Mouse (Mus musculus): Measurements from ENCODE around the gene Asb18.

Asb18 gene

DNA sequence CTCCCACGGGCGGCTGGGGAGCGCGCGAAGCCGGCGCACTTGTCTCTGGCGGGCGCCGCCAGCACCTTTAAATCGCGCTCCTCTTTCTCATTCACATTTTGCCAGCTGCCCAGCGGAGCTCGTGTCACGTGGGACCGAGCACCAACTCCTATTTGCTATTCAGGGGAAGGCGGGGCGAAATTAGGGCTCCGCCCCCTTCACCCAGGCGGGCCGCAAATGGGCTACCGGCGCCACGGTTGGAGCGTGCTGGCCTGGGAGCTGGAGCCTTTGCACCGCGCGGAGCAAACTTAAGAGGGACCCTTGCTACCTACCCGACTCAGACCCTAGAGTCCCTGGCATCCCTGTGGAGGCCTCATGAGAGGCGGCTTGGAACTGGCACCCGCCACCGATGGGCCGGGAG is 83.3 kb downstream of the Asb18 start, which contains the start of gene Gbx2:
Gbx2 (minus strand) TSS at position 60 of the 400 bp plus-strand sequence.
- DNase-seq, result peak; percentile 51

DNA sequence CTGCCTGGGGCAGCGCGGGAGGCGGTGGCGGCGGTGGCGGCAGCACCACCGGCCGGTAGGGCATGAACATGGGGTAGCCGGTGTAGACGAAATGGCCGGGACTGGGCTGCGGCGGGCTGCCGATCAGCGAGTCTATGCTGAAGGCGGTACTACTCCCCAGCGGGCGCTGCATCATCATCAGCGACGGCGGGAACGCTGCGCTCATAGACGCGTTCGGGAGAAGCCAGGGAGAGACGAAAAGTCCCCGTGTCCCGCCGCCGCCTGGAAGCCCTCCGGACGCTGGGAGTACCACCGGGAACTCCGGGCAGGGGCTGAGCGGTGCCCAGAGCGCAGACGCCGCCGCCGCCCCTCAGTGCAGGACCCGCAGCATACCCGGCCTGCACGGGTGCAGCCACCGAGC is 83.9 kb downstream of the Asb18 start:
- DNase-seq, result no peak

DNA sequence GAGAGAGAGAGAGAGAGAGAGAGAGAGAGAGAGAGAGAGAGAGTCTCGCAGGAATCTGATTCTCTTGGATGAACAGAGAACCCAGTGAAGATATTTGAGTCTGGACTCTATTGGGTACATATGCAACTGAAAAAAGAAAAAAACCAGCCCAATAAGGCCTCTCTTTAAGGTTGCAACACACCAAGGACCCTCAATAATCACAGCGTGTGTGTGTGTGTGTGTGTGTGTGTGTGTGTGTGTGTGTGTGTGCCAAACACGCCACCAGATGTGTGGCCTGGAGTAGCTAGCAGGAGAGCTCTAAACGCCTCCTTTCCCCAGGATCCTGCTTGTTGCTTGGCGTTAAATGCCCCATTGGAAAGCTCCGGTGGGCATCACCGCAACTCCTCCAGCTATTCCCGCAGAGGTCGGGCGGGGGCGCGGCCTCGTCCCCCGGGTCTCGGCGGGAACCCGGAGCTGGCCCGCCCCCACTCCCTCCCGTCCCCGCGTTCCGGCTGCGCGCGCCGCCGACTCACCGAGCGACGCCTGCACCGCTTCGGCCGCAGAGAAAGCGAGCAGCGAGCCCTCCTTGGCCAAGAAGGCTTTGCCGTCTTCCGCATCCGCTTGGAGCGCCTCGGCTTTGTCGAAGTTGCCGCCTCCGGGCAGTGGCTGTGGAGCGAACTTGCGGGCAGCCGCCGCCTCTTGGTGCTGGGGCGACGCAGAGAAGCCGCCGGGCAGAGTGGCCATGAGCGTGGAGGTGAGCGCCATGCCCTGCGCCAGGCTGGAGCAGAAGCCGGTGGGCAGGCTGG is 84.6 kb downstream of the Asb18 start:
- DNase-seq, result peak; percentile 23

DNA sequence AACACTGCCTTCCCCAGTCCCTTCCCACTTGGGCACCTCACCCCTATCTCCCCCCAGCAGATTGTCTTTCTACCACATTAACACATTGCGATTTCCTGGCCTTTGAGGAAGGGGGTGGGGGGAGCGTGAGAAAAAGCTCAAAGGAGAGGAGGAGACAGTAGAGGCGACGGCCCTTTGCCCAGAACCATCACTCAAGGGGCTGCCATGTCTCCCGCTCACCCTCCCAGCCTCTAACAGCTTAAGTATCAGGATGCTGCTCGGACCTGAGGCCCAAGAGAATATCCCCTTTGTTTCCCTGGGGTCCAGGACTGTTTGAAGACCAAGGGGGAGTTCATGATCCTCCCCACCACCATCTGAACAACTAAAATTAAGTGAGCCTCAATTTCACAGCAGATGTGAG is 85.3 kb downstream of the Asb18 start:
- DNase-seq, result no peak

DNA sequence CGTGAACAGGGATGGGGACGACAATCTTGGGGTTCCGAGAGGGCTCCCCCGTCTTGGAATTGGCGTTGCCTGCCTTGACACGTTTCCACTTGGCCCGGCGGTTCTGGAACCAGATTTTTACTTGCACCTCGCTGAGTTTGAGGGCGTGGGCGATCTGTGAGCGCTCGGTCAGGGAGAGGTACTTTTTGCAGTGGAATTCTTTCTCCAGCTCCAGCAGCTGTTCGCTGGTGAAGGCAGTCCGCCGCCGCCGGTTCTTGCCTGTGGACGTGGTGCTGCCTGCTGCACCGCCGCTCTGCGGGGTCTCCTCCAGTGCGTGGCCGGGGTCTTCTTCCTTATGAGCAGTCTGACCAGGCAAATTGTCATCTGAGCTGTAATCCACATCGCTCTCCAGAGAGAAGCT is 85.8 kb downstream of the Asb18 start:
- DNase-seq, result no peak

DNA sequence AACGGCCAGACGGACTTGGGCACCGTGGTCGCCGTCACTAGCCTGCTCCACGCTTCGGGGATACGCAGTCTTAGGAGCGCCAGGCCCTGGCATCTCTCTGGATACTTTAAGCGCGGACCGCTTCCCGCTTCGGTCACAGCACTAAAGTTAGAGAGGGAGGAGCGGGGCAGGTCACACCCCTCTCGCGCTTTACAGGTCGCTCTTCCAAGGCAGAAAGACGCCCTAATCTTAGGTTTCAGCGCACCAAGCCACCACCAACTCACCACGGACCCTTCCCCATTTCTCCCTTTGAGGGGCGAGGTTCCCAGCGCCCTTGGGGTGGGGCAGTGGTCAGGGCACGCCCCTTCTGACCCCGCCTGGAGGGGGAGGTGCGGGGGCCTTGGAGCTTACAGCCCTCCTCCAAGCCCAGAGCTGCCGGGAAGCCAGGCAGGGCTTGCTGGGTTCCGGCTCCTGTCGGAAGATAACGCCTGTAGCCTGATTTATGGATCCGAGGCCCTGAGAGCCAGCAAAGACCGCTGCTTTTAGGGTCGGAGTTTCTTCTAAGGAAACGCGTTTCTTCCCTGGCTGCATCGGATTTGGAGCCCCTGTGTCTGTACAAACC is 87.3 kb downstream of the Asb18 start:
- no peak for DNase-seq

DNA sequence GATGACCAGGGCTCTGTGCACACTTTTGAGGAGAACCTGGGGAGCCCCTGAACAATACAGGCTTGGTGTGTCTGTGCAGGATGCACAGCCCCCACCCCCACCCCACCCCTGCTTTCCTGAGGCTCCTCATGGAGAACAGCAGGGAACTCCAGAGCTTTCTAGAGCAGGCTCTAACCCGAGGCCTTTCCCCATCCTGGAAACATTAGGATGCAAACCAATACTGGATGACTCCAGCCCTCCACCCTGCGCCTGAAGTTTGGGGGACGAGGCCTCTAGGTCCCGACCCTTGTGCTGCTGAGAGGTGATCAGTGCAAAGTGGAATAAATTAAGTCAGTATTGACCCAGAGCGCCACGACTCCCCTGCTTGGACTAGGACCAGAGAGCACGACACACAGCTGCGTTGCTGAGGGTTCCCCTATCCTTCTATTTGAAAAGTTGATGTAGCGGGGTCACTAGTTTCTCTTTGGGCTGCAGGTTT is 87.8 kb downstream of the Asb18 start:
- no peak for DNase-seq

DNA sequence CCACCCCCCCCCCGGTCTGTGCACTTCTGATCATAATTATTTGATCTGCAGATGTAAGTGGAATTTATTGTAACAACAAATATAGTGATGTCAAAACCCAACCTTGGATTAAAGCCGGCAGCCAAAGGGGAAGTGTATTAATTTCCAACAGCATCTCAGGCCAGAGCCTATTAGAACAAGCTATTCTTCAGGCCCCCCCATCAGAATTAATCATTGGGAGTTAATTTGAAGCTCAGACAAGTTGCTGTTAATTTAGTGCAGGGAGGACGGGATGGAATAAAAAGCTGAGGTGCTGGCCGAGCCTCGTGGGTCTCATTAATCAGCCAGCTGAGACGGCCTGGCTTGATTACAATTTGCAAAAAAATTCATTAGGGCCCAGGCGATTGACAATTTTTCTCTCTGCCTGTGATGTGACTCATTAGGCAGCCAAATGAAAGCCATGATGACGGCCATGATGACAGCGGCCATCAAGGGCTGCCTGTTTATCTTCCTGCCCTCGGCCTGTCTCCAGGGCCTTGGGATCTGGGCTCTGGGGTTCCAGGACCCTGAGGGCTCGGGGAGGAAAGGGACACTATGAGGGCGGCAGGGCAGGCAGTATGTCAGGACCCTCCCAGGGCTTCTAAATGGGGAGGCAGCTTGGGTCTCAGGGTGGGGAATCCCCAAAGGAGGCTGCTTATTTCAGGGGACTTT is 88.8 kb downstream of the Asb18 start:
- no peak for DNase-seq

DNA sequence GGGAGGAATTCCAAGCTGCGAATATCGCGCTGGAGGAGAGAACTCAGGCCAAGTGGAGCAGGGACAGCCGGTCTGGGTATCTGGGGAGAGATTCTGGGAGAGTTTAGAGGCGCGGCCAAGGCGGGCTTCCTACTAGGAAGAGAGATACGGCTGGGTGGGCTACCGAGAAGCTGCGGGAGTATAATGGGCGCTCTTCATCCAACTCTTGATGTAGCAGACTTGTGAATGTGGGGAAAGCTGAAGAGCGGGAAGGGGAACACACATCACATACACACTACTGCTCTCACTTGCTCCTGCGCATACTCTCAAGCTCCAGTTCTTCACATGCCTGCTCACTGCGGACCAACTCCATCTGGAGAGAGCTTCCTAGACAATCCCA is 90.8 kb downstream of the Asb18 start:
- DNase-seq, result no peak

DNA sequence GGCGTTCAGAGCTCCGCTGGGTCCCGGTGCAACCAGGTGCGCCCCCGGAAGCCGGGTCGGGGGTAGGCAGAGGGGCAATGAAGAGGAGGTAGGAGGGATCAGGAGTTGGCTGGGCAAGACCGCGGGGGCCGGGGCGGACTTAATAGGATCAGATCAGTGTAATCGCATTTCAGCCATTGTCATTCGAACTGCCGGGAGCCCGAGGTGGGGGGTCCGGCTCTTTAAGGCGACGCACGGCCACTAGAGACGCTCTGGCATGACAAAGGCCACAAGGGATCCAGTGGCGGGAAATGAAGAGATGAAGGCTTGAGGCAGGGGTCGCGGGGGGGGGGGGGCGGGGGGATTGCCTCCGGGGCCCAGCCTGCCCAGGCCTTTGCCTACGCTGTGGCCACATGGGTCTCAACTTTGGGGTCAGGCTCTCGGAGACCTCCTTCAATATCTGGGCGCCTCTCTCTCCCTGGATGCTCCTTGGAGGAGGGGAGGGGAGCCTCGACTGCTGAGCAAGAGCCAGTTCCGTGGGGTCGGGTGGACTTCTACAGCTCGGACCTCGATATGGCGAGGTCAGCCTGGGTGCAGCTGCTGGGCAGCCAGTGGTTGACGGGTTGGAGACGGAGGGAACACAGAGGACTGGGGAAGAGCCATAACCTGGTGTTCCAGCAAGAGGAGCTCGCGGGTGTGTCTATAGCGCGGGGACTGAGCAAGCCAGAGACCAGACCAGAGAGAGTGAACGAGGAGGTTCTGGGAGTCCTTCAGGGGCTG is 91.4 kb downstream of the Asb18 start:
- no peak for DNase-seq

DNA sequence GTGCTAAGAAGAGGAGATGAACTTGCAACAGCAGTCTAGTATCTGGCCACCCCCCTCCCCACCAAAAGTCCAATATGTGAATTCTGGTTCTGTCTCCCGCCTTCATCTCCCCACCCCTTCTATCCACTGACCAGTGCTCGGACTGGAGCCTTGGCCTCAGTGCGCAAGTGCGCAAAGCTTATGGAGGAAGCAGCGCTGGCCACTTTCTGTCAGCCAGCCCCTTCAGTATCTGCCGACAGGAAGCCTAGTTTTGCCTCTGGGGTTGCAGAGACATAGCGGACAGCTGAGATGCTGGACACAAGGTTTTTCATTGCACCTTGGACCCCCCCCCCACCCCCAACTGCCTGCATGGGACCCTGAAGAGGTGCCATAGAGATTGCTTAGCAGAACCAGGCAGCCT is 92.2 kb downstream of the Asb18 start:
- no peak for DNase-seq

DNA sequence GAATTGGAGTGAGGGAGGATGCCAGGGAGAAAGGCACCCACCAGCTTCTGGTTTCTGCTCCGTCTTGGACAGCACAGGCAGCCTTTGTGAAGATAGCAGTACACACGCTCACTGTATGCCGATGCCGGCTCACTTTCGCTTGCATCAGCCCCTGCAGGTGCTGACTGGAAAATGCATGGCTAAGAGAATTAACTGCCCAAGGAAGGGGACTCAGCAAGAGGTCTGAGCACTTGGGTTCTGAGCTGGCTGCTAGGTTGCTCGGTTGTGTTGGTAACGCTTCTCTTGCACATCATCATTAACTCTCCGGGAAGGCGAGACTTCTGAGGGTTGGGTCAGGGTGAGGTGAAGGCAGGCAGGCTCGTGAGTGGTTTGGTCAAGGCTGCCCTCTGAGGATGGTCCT is 92.7 kb downstream of the Asb18 start:
- DNase-seq, result no peak

DNA sequence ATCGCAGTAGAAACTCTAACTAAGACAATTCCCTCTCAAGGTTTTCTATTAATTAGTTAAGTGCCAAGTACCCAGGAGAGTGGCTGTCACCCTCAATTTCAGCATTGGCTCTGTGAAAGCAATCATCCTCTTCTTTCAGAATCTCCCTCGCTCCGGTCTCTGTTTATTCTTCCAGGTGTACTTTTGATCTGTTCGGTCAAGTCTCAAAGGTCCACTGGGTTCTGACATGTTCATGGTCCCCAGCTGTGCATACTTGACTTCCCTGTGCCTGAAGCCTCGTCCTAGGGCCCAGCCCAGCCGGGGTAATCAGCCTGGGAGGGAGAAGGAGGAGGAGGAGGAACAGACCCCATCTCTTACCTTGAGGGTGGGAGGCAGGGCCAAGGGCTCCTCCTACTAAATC is 95.3 kb downstream of the Asb18 start:
- DNase-seq, result no peak

DNA sequence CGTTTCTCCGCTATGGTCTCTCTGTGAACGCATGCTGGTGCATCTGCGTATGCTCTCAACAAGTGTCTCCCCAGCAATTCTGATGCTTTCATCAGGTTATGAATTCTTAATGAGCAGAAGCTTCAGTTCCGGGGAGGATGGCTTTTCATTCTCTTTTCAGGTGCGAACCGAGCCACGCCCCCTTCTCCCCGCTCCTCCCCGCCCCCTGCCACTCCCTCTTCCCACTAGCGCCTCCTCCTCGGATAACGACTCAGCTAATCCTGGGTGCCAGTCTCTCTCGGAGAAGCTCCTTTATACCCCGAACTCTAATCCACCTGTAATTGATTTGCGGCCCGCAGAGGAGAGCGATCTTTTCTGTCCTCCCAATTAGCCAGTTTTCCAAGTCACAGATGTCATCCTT is 96.4 kb downstream of the Asb18 start:
- DNase-seq, result no peak

DNA sequence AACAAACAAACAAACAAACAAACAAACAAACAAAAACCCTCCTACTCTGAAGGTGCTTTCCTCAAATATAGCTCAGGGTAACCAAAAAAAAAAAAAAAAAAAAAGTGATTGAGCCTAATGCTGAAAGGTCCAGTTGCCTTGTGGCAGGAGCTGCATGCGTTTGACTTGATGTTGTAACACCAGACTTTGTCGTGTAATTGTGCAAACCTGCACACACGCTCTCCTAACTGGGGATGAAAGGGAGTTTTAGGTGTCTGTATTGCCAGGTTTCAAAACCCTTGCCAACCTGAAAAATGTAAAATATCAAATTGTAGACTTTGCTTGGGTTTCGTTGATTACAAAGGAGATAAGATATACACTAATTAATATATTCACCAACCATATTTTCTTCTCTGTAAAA is 100.9 kb downstream of the Asb18 start:
- no peak for DNase-seq

DNA sequence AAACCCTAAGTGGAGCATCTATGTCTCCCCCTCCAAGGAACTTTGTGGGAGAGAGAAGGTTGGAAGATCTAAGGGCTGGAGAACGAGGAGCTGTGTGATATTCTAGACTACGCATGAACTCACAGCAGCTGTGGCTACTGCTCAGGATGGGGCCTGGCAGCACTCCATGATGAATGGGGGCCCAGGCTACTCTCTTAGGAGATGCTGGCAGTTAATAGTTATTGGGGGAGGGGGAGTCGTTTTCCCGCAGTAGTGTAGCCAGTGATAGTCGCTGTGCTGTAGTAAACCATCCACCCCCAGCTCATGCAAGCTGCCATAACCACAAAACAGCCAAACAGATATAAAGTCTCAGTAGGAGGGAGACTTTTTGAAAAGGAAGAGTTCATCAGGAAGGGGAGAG is 102.1 kb downstream of the Asb18 start:
- DNase-seq, result no peak

DNA sequence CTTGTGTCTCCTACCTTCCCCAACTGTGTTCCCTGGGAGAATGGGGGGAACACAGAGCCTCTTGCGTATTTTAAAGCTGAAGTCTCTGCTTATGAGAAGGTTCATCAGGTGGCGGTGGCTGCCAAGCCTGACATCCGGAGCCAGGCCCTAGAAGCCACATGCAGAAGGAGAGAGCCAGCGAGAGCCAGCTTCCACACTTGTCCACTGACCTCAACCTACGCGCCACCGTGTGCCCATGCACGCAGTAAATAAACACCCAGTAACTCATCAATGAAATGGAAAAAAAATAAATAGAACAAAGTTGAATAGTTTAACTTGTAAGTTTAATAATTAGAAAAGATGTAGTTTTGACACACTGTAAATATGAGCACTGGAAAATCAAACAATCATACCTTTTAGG is 104.7 kb downstream of the Asb18 start:
- DNase-seq, result no peak

DNA sequence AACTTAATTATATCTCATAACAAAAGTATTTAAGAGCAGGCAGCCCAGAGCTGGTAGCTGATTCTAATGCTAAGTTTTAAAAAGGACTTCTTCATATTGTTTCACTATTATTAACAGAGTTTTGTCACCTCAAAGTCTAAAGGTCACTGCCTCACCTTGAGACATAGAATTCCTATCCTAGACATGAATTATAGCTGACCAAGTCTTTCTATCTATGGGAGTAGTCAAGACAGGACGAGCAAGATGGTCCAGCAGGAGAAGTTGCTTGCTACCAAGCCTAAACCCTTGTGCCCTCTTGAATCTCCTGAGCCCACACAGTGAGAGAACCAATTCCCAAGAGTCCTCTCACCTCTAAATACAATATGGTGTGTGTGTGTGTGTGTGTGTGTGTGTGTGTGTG is 111.8 kb downstream of the Asb18 start:
- DNase-seq, result no peak

DNA sequence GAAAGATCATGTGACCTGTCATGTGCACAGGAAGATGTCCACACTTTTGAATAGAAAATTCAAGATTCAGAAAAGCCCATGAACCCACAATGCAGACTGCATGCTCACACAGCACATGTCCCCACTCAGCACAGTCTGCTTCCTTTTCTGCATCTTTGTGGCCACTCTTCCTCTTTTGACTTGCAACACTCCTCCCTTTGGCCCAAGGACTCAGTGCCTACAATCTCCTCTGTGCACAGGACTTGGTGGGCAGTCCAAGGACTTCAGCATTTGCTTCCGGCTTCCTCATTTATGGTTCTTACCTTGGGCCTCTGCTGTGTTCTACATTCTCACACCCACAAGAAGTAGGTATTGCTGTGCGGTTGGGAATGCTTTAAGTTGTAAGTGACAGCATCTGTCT is 112.2 kb downstream of the Asb18 start:
- DNase-seq, result no peak

DNA sequence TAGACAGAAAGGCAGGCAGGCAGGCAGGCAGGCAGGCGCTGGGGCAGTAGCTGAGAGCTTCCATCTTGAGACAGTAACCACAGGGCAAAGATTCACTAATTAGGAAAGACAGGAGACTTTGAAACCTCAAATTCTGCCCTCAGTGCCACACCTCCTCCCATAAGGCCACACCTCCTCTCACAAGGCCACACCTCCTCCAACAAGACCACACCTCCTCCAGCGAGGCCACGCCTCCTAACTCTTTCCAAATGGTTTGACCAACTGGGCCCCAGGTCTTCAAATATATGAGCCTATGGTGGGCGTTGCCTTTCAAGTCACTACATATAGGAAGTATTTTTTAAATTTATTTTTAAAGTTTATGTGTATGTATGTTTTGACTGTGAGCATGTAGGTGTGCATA is 113.1 kb downstream of the Asb18 start:
- no peak for DNase-seq
